Mouse (Mus musculus) hindbrain, postnatal 0 days (tissue): ENCODE results near the gene Rab4b. TPM values are rescaled to one million over a fixed set of nuclear protein-coding genes. Genes with fewer than 3 reads are reported as not detected.

ENCODE experiments used
- ATAC-seq: fragments of 200-750 bp; cut with Nextera tagmentation; 2 replicates; pipeline ENCODE4 v1.8.0; 2017; ENCODE audit warnings: mild to moderate bottlenecking, moderate TSS enrichment, moderate library complexity
- DNase-seq: peaks from one replicate; pipeline ENCODE4 v3.0.0-alpha.2; 2015; ENCODE audit warnings: low spot score
- H3K27ac ChIP-seq: fragments of 300-500 bp; sonication (generic); 2 replicates; pipeline ENCODE4 v1.5.1; 2014; ENCODE audit warnings: mild to moderate bottlenecking
- H3K27me3 ChIP-seq: fragments of 300-500 bp; sonication (generic); 2 replicates; pipeline ENCODE4 v1.6.1; 2014; ENCODE audit warnings: low read length, mixed read lengths; ENCODE audit not compliant: insufficient read depth
- H3K36me3 ChIP-seq: fragments of 300-500 bp; sonication (generic); 2 replicates; pipeline ENCODE4 v1.6.1; 2014; ENCODE audit warnings: low read length, mixed read lengths; ENCODE audit not compliant: insufficient read depth
- H3K4me1 ChIP-seq: fragments of 300-500 bp; sonication (generic); 2 replicates; pipeline ENCODE4 v1.6.1; 2014; ENCODE audit warnings: antibody characterized with exemption, low read length, mixed read lengths; ENCODE audit not compliant: insufficient read depth
- H3K4me2 ChIP-seq: fragments of 300-500 bp; sonication (generic); 2 replicates; pipeline ENCODE4 v1.6.1; 2014; ENCODE audit warnings: low read depth, mild to moderate bottlenecking, low read length, moderate library complexity, mixed read lengths
- H3K4me3 ChIP-seq: fragments of 300-500 bp; sonication (generic); 2 replicates; pipeline ENCODE4 v1.5.1; 2014; ENCODE audit warnings: low read length
- H3K9ac ChIP-seq: fragments of 300-500 bp; sonication (generic); replicated peaks from 2 replicates; pipeline ENCODE4 v1.6.1; 2014; ENCODE audit warnings: mild to moderate bottlenecking, low read length, moderate library complexity, mixed read lengths
- H3K9me3 ChIP-seq: fragments of 300-500 bp; sonication (generic); 2 replicates; pipeline ENCODE4 v1.6.1; 2016; ENCODE audit warnings: low read length, mixed read lengths
- CTCF ChIP-seq: IDR thresholded peaks from 2 replicates; pipeline ENCODE4 v1.5.1; 2016; ENCODE audit warnings: antibody characterized with exemption, control low read depth, low read depth
- WGBS: fragments of 180-500 bp; shearing (Covaris S2); extraction: QIAGEN DNeasy Blood & Tissue Kit; methylation state at CpG from one replicate; pipeline ENCODE4 v1.1.7; 2014; 5-methylcytosine and 5-hydroxymethylcytosine counted together
- polyA plus RNA-seq: library from polyadenylated mRNA; unstranded; fragments of >200 nt; fragmentation: Nextera tagmentation; extraction: Ambion mirVana; gene quantifications from 2 replicates; pipeline ENCODE4 v1.2.1, GENCODE M21; 2015
- total RNA-seq: library from RNA; depleted of rRNA; stranded (reverse); fragments of >200 nt; gene quantifications from 2 replicates; pipeline ENCODE4 v1.2.3, GENCODE M21; 2014

The Rab4b gene
- total and polyA plus RNA-seq, 2 experiments from 2014 or later: 76.9 to 125 TPM

DNA sequence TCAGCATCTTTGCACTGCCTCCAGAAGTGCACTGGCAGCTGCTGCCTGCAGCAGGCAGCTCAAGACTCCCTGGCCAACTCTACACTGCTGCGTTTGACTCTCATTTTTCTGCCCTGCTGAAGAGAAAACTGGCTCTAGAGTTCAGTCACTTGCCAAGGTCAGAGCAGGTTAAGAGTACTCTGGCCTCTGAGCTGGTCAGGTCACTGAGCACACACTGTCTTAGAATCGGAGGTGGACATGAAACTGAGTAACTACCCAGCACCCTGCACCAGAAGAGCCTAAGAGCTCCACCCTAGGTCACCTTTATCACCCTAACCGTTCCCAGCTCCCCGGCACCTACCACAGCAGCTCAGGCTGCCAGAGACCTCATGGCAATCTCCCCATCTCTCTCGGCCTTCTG is 7.3 kb upstream of the Rab4b start:
- TF ChIP-seq CTCF: no peak
- H3K36me3 ChIP-seq: peaks cover 55% of the 10 kb centered on the region
- no peaks in the 10 kb centered on the region for H3K27me3 ChIP-seq
- 97% methylated on average over 5 of the region's 5 CpGs for WGBS
- H3K4me3 ChIP-seq: no peak overlapping the region
- no peak overlapping the region for H3K4me2 ChIP-seq
- no peaks in the 10 kb centered on the region for H3K4me1 ChIP-seq
- no peak for DNase-seq
- no peak overlapping the region for H3K27ac ChIP-seq
- H3K9ac ChIP-seq: no peak overlapping the region
- H3K9me3 ChIP-seq: no peaks in the 10 kb centered on the region
- ATAC-seq: no peak

- WGBS: 72% methylated on average over 3 of the region's 3 CpGs
- TF ChIP-seq CTCF: peak; percentile 77
- Histone ChIP-seq H3K4me3 (no peak overlapping the region), H3K27me3 (no peaks in the 10 kb centered on the region), H3K9me3 (no peaks in the 10 kb centered on the region), H3K9ac (no peak overlapping the region), H3K36me3 (peaks cover 46% of the 10 kb centered on the region), H3K4me1 (no peaks in the 10 kb centered on the region), H3K4me2 (no peak overlapping the region), H3K27ac (no peak overlapping the region)
- DNase-seq (peak; percentile 43), ATAC-seq (no peak)
Observed at GRCm38 (mm10) chr7:27184964-27185363, 6.3 kb upstream of the Rab4b start.

GRCm38 (mm10) chr7:27182498-27182897 is 3.8 kb upstream of the Rab4b start:
- DNase-seq (no peak), ATAC-seq (no peak)
- no peaks in the 10 kb centered on the region for H3K27me3 ChIP-seq
- H3K27ac ChIP-seq: no peak overlapping the region
- WGBS: 55% methylated on average over 1 of the region's 1 CpGs
- H3K4me2 ChIP-seq: no peak overlapping the region
- peaks cover 6% of the 10 kb centered on the region for H3K4me1 ChIP-seq
- peaks cover 25% of the 10 kb centered on the region for H3K36me3 ChIP-seq
- H3K9ac ChIP-seq: no peak overlapping the region
- H3K4me3 ChIP-seq: no peak overlapping the region
- TF ChIP-seq CTCF: no peak
- no peaks in the 10 kb centered on the region for H3K9me3 ChIP-seq

GRCm38 (mm10) chr7:27180837-27181695 is 2.4 kb upstream of the Rab4b start, which contains the start of the genes Gm21983 and Mia:
Gm21983 (minus strand) TSS chr7:27181086.
Mia (minus strand) TSS chr7:27181157.
- peak within 1 kb of the TSS; percentile 8; the same call in 1 of the 2 replicates for H3K4me3 ChIP-seq
- WGBS: 61% methylated on average over 14 of the region's 14 CpGs
- H3K9ac ChIP-seq: no peak within 1 kb of the TSS; the same call in 1 of the 2 replicates
- ATAC-seq: no peak
- H3K27me3 ChIP-seq: no peaks in the 10 kb centered on the region
- H3K4me2 ChIP-seq: peak within 1 kb of the TSS; percentile 62
- peaks cover 14% of the 10 kb centered on the region; the same call in 1 of the 2 replicates for H3K36me3 ChIP-seq
- H3K9me3 ChIP-seq: no peaks in the 10 kb centered on the region
- peaks cover 7% of the 10 kb centered on the region for H3K4me1 ChIP-seq
- H3K27ac ChIP-seq: peak within 1 kb of the TSS; percentile 93
- peak; percentile 31 for DNase-seq
- no peak for TF ChIP-seq CTCF

DNA sequence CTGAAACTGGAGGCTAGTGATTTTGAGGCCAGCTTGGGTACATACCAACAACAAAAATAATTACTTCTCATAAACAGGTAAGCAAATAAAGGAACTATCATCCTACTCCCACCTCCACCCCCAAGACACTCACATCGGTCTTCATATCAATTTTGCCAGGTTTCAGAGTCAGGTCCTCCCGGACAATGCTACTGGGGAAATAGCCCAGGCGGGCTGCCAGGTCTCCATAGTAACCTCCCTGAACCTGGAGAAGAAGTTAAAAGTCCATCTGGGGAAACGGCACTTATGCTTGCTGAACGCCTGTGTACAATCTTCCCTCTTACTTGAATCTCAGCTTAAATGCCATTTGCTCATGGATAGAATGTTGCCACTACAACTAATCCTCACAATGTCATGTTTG is 1.3 kb upstream of the Rab4b start:
- no peak overlapping the region for H3K9ac ChIP-seq
- DNase-seq (peak; percentile 73), ATAC-seq (no peak)
- H3K4me3 ChIP-seq: no peak overlapping the region
- H3K4me2 ChIP-seq: peak overlapping the region; percentile 62
- TF ChIP-seq CTCF: no peak
- H3K9me3 ChIP-seq: no peaks in the 10 kb centered on the region
- peak overlapping the region; percentile 93; the same call in 1 of the 2 replicates for H3K27ac ChIP-seq
- H3K4me1 ChIP-seq: peaks cover 7% of the 10 kb centered on the region
- WGBS: 22% methylated on average over 5 of the region's 5 CpGs
- no peaks in the 10 kb centered on the region for H3K27me3 ChIP-seq
- peaks cover 3% of the 10 kb centered on the region; the same call in 1 of the 2 replicates for H3K36me3 ChIP-seq

DNA sequence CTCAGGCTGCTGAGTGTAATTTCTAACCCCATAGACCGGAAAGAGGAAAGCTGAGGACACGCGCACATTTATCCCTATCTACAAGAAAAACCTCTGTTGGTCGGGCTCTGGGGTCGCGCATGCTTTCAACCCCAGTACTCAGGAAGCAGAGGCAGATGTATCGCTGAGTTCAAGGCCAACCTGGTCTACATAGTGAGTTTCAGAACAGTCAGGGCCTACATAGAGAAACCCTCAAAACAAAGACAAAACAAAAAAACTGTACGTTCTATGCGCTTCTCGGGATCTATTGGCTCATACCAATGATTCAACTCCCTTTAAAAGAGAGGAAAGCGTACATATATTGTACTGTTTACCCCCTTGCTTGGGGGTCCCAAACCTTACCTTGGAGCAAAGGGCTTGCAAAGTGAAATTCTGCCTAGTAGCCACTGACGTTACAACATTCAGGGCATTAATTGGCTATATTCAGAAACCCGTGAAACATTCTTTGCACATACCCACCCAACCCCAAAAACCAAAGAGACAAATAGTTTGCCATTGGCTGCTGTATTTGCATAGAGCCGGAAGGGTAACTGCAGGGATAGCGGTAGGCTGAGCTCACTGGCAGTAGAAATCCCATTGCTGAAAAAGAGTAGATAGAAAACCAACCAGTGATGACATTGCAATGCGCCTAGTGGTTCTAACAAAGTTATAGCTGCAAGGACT is 672 bp upstream of the Rab4b start:
- TF ChIP-seq CTCF: no peak
- H3K4me3 ChIP-seq: peak overlapping the region; percentile 66
- 49% methylated on average over 16 of the region's 16 CpGs for WGBS
- H3K4me2 ChIP-seq: peak overlapping the region; percentile 62
- H3K9me3 ChIP-seq: no peaks in the 10 kb centered on the region
- no peaks in the 10 kb centered on the region for H3K27me3 ChIP-seq
- ATAC-seq: no peak
- H3K9ac ChIP-seq: 0 out of 2 replicates have a peak overlapping the region, but pooled peaks have one; percentile 33
- H3K36me3 ChIP-seq: peaks cover 2% of the 10 kb centered on the region; the same call in 1 of the 2 replicates
- peaks cover 7% of the 10 kb centered on the region for H3K4me1 ChIP-seq
- peak overlapping the region; percentile 93 for H3K27ac ChIP-seq
- DNase-seq: no peak
